Mouse (Mus musculus) ES-E14 (cell line): ENCODE results near the gene Kif1c.

Experiments used
- ZC3H11A ChIP-seq: IDR thresholded peaks from 2 replicates; pipeline ENCODE4 v1.6.1; 2012; ENCODE audit warnings: low read depth, mild to moderate bottlenecking, inconsistent platforms, low read length, borderline replicate concordance
- ZNF384 ChIP-seq: IDR thresholded peaks from 2 replicates; pipeline ENCODE4 v1.6.1; 2012; ENCODE audit warnings: low read depth, low read length, inconsistent platforms

- TF ChIP-seq ZNF384 (no peak), ZC3H11A (no peak)
These were observed 47.4 kb upstream of the Kif1c start for GRCm38 (mm10) chr11:70652884-70653344.
